Comparison of ENCODE assay signal across 10 mouse cellular contexts in genomic region chr15:7154737-7155090, GRCm38 (mm10).
DNase-seq lines count a peak whose midpoint lies in the region; ATAC-seq lines count a peak whose summit lies in the region.
"Had no signal": no experiment of that assay in that cellular context is flagged by ENCODE, and none has a peak within 500 bp of the region (broad histone marks: within the 10 kb centered on the region; RNA-seq: fewer than 3 reads in every experiment).

No protein-coding gene starts in this region.

- no peak overlapping the region; the same call in 1 of the 2 replicates for H3K27ac ChIP-seq in kidney, embryonic 15.5 days
- H3K27ac ChIP-seq: embryonic facial prominence, embryonic 12.5 days; liver, embryonic 14.5 days had no signal

- H3K4me3 ChIP-seq in kidney, embryonic 15.5 days (replicated peaks), result no peak overlapping the region
- H3K4me3 ChIP-seq: embryonic facial prominence, embryonic 12.5 days had no signal

- WGBS in kidney, embryonic 15.5 days, result 65% methylated on average over 7 of the region's 7 CpGs

- ATAC-seq in kidney, embryonic 15.5 days (replicated peaks; ENCODE audit: low FRiP score), result no peak
- peak; percentile 64 for ATAC-seq in common myeloid progenitor, adult 5-6 weeks (replicated peaks; ENCODE audit: low read depth, poor library complexity, severe bottlenecking)
- ATAC-seq in megakaryocyte progenitor cell, adult 5-6 weeks (replicated peaks; ENCODE audit: poor library complexity), result peak; percentile 44; the same call in 1 of the 2 replicates
- ATAC-seq: Patski had no signal

- DNase-seq in kidney, adult 9 months, result peak; percentile 55
- peak; percentile 89 for DNase-seq in Muller cell, postnatal 12 days (ENCODE audit: inconsistent ontology term)
- DNase-seq in spleen, postnatal 4 days (ENCODE audit: low spot score in 2 of 2), result no peak
- DNase-seq in heart, postnatal 10 days, result no peak

- intact Hi-C loops in heart, postnatal 10 days (cut with DNase I), result no loop called here

- H3K4me1 ChIP-seq in kidney, embryonic 15.5 days, result peaks cover 20% of the 10 kb centered on the region

- H3K27me3 ChIP-seq in kidney, embryonic 15.5 days, result no peaks in the 10 kb centered on the region
- H3K27me3 ChIP-seq: embryonic facial prominence, embryonic 12.5 days; Patski had no signal

- H3K9me3 ChIP-seq in kidney, embryonic 15.5 days (replicated peaks), result no peaks in the 10 kb centered on the region
- H3K9me3 ChIP-seq: embryonic facial prominence, embryonic 12.5 days had no signal

- peaks cover 32% of the 10 kb centered on the region for H3K36me3 ChIP-seq in kidney, embryonic 15.5 days

- no peak overlapping the region for H3K9ac ChIP-seq in kidney, embryonic 15.5 days
- H3K9ac ChIP-seq: embryonic facial prominence, embryonic 12.5 days; liver, embryonic 14.5 days had no signal

- no peak overlapping the region for H3K4me2 ChIP-seq in kidney, embryonic 15.5 days
- H3K4me2 ChIP-seq: embryonic facial prominence, embryonic 12.5 days had no signal

Comparison
In these comparisons a context has a peak if more than half of its experiments do, and no peak if none do; other contexts are left out.
1. DNase-seq: peak in kidney, adult 9 months (single experiment) and Muller cell, postnatal 12 days (single experiment); none in spleen, postnatal 4 days (0 of 2) and heart, postnatal 10 days (0 of 2).